Mouse (Mus musculus): ENCODE results near the gene Gm1673. TPM values are rescaled to one million over a fixed set of nuclear protein-coding genes. Genes with fewer than 3 reads are reported as not detected.

The Gm1673 gene
- polyA plus RNA-seq, 1 experiment from 2014 or later: 288 TPM

Other genes starting within 250 kb of the Gm1673 start
- 47.7 and 50.6 TPM in 2 replicates for gene Letm1, start 200.6 kb upstream of the Gm1673 start, polyA plus RNA-seq (2016; fragmentation: Nextera tagmentation; extraction: Ambion mirVana)
- 91.0 and 97.6 TPM in 2 replicates for gene Nsd2, start 162.7 kb upstream of the Gm1673 start, polyA plus RNA-seq (2016; fragmentation: Nextera tagmentation; extraction: Ambion mirVana)
- 85.4 and 88.1 TPM in 2 replicates for gene Nelfa, start 47.0 kb upstream of the Gm1673 start, polyA plus RNA-seq (2016; fragmentation: Nextera tagmentation; extraction: Ambion mirVana)
- 1.5 and 2.2 TPM in 2 replicates for gene Nat8l, start 12.6 kb downstream of the Gm1673 start, polyA plus RNA-seq (2016; fragmentation: Nextera tagmentation; extraction: Ambion mirVana)
- gene Poln, start 186.0 kb downstream of the Gm1673 start, polyA plus RNA-seq (2016; fragmentation: Nextera tagmentation; extraction: Ambion mirVana): 0.66 and 1.2 TPM in 2 replicates
- gene Haus3, start 186.1 kb downstream of the Gm1673 start, polyA plus RNA-seq (2016; fragmentation: Nextera tagmentation; extraction: Ambion mirVana): 46.5 and 52.2 TPM in 2 replicates
- gene Mxd4, start 204.3 kb downstream of the Gm1673 start, polyA plus RNA-seq (2016; fragmentation: Nextera tagmentation; extraction: Ambion mirVana): 14.7 and 22.7 TPM in 2 replicates